Mouse (Mus musculus): Measurements from ENCODE around the gene Rapgef1. TPM values are rescaled to one million over a fixed set of nuclear protein-coding genes. Genes with fewer than 3 reads are reported as not detected.

Rapgef1 gene
- polyA plus RNA-seq, 1 experiment from 2014 or later = 25.3 TPM

- Histone ChIP-seq H3K9ac (replicated peaks; ENCODE audit: low read length) (no peak overlapping the region), H3K4me2 (ENCODE audit: low read length) (no peak overlapping the region), H3K4me3 (replicated peaks; ENCODE audit: low read depth, low read length) (no peak overlapping the region), H3K4me1 (ENCODE audit: control insufficient read depth, insufficient read depth, low read length) (no peaks in the 10 kb centered on the region), H3K9me3 (ENCODE audit: control insufficient read depth, low read length) (no peaks in the 10 kb centered on the region), H3K27me3 (ENCODE audit: control insufficient read depth, insufficient read depth, low read length) (no peaks in the 10 kb centered on the region), H3K27ac (replicated peaks; ENCODE audit: low read depth, low read length) (no peak overlapping the region), H3K36me3 (ENCODE audit: control insufficient read depth, insufficient read depth, low read length) (peaks cover 61% of the 10 kb centered on the region)
- no peak for DNase-seq
- 75% methylated on average over 6 of the region's 6 CpGs for WGBS
- no peak for ATAC-seq (ENCODE audit: low FRiP score, low TSS enrichment)
These were observed 72.0 kb downstream of the Rapgef1 start for GRCm38 (mm10) chr2:29691507-29691906.

- Histone ChIP-seq H3K4me2 (ENCODE audit: low read length) (no peak overlapping the region), H3K4me1 (ENCODE audit: control insufficient read depth, insufficient read depth, low read length) (no peaks in the 10 kb centered on the region), H3K9me3 (ENCODE audit: control insufficient read depth, low read length) (no peaks in the 10 kb centered on the region), H3K9ac (replicated peaks; ENCODE audit: low read length) (no peak overlapping the region), H3K4me3 (replicated peaks; ENCODE audit: low read depth, low read length) (no peak overlapping the region), H3K27ac (replicated peaks; ENCODE audit: low read depth, low read length) (no peak overlapping the region), H3K27me3 (ENCODE audit: control insufficient read depth, insufficient read depth, low read length) (no peaks in the 10 kb centered on the region), H3K36me3 (ENCODE audit: control insufficient read depth, insufficient read depth, low read length) (peaks cover 66% of the 10 kb centered on the region)
- DNase-seq (no peak), ATAC-seq (ENCODE audit: low FRiP score, low TSS enrichment) (no peak)
- WGBS = 93% methylated on average over 2 of the region's 2 CpGs
These were observed 72.7 kb downstream of the Rapgef1 start for GRCm38 (mm10) chr2:29692192-29692591.

DNA sequence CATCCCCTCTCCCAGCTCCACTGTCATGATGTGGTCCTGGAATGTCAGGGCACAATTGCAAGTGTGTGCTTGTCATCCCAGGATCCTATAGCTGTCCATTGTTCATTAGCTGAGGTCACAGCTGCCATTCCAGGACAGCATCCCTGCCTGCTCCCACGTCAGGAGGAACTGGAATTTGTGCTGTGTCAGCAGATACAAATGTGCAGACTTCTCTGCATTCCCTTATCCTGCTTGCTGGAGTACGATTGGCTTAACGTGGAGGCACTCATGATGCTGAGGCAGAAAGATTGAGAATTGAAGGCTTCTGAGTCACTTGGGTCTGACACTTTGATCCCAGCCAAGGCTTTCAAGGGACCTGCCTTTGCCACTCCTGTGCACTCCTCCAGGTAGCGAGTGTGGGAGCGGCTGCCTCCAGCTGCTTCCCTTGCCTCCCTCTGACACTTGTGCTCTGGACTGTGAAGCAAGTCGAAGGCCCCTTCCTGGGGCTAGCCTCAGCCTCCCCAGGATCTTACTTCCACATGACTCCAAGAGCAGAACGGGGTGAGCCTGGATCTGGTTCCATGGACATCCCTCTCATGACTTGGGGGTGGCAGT is 76.8 kb downstream of the Rapgef1 start:
- no peak overlapping the region for H3K4me3 ChIP-seq (replicated peaks; ENCODE audit: low read depth, low read length)
- WGBS = 88% methylated on average over 7 of the region's 7 CpGs
- H3K4me1 ChIP-seq (ENCODE audit: control insufficient read depth, insufficient read depth, low read length) = no peaks in the 10 kb centered on the region
- H3K9me3 ChIP-seq (ENCODE audit: control insufficient read depth, low read length) = no peaks in the 10 kb centered on the region
- H3K27me3 ChIP-seq (ENCODE audit: control insufficient read depth, insufficient read depth, low read length) = no peaks in the 10 kb centered on the region
- ATAC-seq (ENCODE audit: low FRiP score, low TSS enrichment) = no peak
- DNase-seq = no peak
- no peak overlapping the region for H3K27ac ChIP-seq (replicated peaks; ENCODE audit: low read depth, low read length)
- H3K4me2 ChIP-seq (ENCODE audit: low read length) = no peak overlapping the region
- no peak overlapping the region for H3K9ac ChIP-seq (replicated peaks; ENCODE audit: low read length)
- H3K36me3 ChIP-seq (ENCODE audit: control insufficient read depth, insufficient read depth, low read length) = peaks cover 72% of the 10 kb centered on the region

- no peak overlapping the region for H3K27ac ChIP-seq (replicated peaks; ENCODE audit: low read depth, low read length)
- peaks cover 78% of the 10 kb centered on the region for H3K36me3 ChIP-seq (ENCODE audit: control insufficient read depth, insufficient read depth, low read length)
- no peaks in the 10 kb centered on the region for H3K9me3 ChIP-seq (ENCODE audit: control insufficient read depth, low read length)
- DNase-seq (no peak), ATAC-seq (ENCODE audit: low FRiP score, low TSS enrichment) (no peak)
- H3K4me3 ChIP-seq (replicated peaks; ENCODE audit: low read depth, low read length) = no peak overlapping the region
- H3K4me1 ChIP-seq (ENCODE audit: control insufficient read depth, insufficient read depth, low read length) = no peaks in the 10 kb centered on the region
- H3K9ac ChIP-seq (replicated peaks; ENCODE audit: low read length) = no peak overlapping the region
- H3K27me3 ChIP-seq (ENCODE audit: control insufficient read depth, insufficient read depth, low read length) = no peaks in the 10 kb centered on the region
- WGBS = 91% methylated on average over 6 of the region's 6 CpGs
- H3K4me2 ChIP-seq (ENCODE audit: low read length) = no peak overlapping the region
These were observed 79.1 kb downstream of the Rapgef1 start for GRCm38 (mm10) chr2:29698421-29699290.

DNA sequence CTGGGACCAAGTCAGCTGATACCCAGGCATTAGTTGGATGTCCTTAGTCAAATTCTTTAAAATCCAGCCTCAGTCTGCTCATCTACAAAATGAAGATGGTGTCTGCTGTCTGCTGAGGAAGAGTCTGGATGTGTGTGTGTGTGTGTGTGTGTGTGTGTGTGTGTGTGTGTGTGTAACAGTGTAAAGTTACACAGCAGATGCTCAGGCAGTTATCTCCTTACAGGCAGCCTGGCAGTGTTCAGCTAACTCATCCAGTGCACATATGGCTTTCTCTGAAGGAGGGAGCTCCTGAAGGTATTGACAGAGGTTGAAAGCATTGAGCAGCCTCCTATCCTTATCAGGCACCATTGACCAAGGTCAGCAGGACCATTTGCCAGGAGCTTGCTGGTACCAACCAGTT is 81.4 kb downstream of the Rapgef1 start:
- Histone ChIP-seq H3K4me2 (ENCODE audit: low read length) (no peak overlapping the region), H3K4me3 (replicated peaks; ENCODE audit: low read depth, low read length) (no peak overlapping the region), H3K4me1 (ENCODE audit: control insufficient read depth, insufficient read depth, low read length) (no peaks in the 10 kb centered on the region), H3K36me3 (ENCODE audit: control insufficient read depth, insufficient read depth, low read length) (peaks cover 93% of the 10 kb centered on the region), H3K9ac (replicated peaks; ENCODE audit: low read length) (no peak overlapping the region), H3K27ac (replicated peaks; ENCODE audit: low read depth, low read length) (no peak overlapping the region), H3K27me3 (ENCODE audit: control insufficient read depth, insufficient read depth, low read length) (no peaks in the 10 kb centered on the region), H3K9me3 (ENCODE audit: control insufficient read depth, low read length) (no peaks in the 10 kb centered on the region)
- ATAC-seq (ENCODE audit: low FRiP score, low TSS enrichment) = no peak
- DNase-seq = no peak

DNA sequence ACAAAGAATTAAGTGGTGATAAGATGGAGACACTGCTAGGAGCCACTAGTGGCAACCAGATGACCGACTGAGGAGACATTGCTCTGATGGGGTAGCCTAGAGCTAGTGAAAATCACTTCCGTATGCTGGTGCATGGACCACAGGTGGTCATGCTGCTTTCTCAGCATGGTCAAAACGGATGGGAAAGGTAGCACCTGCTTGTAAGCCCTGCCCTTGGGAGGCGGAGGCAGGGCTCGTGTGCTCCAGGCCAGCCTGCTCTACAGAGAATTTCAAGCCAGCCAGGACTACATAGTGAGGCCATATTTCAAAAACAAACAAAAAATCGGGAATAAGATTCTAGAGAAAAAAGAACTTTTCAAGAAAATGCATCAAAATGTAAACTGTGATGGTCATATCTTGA is 81.9 kb downstream of the Rapgef1 start:
- no peak for DNase-seq
- Histone ChIP-seq H3K4me1 (ENCODE audit: control insufficient read depth, insufficient read depth, low read length) (no peaks in the 10 kb centered on the region), H3K9ac (replicated peaks; ENCODE audit: low read length) (no peak overlapping the region), H3K4me3 (replicated peaks; ENCODE audit: low read depth, low read length) (no peak overlapping the region), H3K4me2 (ENCODE audit: low read length) (no peak overlapping the region), H3K27me3 (ENCODE audit: control insufficient read depth, insufficient read depth, low read length) (no peaks in the 10 kb centered on the region), H3K36me3 (ENCODE audit: control insufficient read depth, insufficient read depth, low read length) (peaks cover 93% of the 10 kb centered on the region), H3K27ac (replicated peaks; ENCODE audit: low read depth, low read length) (no peak overlapping the region), H3K9me3 (ENCODE audit: control insufficient read depth, low read length) (no peaks in the 10 kb centered on the region)
- no peak for ATAC-seq (ENCODE audit: low FRiP score, low TSS enrichment)
- WGBS = 88% methylated on average over 6 of the region's 6 CpGs

DNA sequence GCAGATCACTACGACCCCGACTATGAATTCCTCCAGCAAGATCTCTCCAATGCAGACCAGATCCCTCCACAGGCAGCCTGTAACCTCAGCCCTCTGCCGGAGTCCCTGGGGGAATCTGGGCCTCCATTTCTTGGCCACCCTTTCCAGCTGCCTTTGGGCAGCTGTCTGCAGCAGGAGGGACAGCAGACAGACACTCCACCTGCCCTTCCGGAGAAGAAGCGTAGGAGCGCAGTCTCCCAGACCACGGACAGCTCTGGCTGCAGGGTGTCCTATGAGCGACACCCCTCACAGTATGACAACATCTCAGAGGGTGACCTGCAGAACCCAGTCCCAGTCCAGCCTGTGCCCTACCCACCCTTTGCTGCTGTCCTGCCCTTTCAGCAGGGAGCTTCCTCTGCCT is 82.7 kb downstream of the Rapgef1 start:
- Histone ChIP-seq H3K9me3 (ENCODE audit: control insufficient read depth, low read length) (no peaks in the 10 kb centered on the region), H3K9ac (replicated peaks; ENCODE audit: low read length) (no peak overlapping the region), H3K4me2 (ENCODE audit: low read length) (no peak overlapping the region), H3K4me3 (replicated peaks; ENCODE audit: low read depth, low read length) (no peak overlapping the region), H3K27ac (replicated peaks; ENCODE audit: low read depth, low read length) (no peak overlapping the region), H3K4me1 (ENCODE audit: control insufficient read depth, insufficient read depth, low read length) (no peaks in the 10 kb centered on the region), H3K27me3 (ENCODE audit: control insufficient read depth, insufficient read depth, low read length) (no peaks in the 10 kb centered on the region), H3K36me3 (ENCODE audit: control insufficient read depth, insufficient read depth, low read length) (peaks cover 94% of the 10 kb centered on the region)
- WGBS = 98% methylated on average over 8 of the region's 8 CpGs
- DNase-seq (no peak), ATAC-seq (ENCODE audit: low FRiP score, low TSS enrichment) (no peak)

DNA sequence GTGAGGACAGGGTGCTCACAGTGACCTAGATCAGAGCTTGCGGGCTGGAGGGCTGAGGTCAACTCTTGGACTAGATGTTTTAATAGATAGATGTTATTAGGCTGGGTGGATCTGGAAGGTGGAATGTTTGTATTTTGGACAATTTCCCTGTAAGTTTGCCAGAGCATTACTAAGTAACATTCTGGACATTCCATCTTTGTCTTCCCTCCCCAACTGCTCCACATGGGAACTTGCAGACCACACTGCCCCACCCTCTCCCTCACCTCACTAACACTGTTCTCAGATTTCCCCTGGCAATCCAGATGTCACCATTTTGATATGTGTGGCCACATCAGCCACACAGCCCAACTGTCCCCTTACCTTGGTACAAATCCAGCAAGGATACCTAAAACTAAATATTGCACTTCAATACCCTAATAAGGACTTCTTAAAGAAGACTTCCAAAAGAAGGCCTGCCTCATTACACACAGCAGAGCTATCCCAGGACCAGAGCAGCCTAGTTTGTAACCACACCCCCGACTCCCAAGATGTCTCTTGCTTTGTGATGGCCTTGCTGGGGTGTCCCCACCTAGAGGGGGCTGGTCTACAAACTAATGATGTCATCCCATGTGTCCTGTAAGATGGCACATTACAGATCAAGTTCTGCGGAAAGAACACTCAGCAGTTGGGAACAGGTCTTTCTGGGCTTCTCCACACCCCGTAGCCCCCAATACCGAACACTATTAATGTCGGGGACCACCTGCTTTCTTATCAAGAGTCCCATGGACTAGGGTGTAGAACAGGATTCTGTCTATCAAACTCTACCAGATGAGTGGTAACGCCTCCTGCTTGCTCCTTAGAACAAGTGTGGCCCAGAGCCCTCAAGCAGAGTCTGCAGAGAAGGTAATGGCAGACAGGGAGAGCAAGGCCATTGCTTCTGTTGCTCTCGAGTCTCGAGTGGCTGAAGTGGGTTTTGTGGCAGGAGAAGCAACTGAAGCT is 83.9 kb downstream of the Rapgef1 start:
- WGBS = 94% methylated on average over 9 of the region's 9 CpGs
- no peaks in the 10 kb centered on the region for H3K9me3 ChIP-seq (ENCODE audit: control insufficient read depth, low read length)
- ATAC-seq (ENCODE audit: low FRiP score, low TSS enrichment) = no peak

More for the DNA sequence above, 83.9 kb downstream of the Rapgef1 start:
- H3K4me2 ChIP-seq (ENCODE audit: low read length) = no peak overlapping the region
- H3K4me3 ChIP-seq (replicated peaks; ENCODE audit: low read depth, low read length) = no peak overlapping the region
- DNase-seq = no peak
- no peaks in the 10 kb centered on the region for H3K27me3 ChIP-seq (ENCODE audit: control insufficient read depth, insufficient read depth, low read length)
- no peak overlapping the region for H3K27ac ChIP-seq (replicated peaks; ENCODE audit: low read depth, low read length)
- H3K36me3 ChIP-seq (ENCODE audit: control insufficient read depth, insufficient read depth, low read length) = peaks cover 95% of the 10 kb centered on the region
- H3K4me1 ChIP-seq (ENCODE audit: control insufficient read depth, insufficient read depth, low read length) = no peaks in the 10 kb centered on the region
- H3K9ac ChIP-seq (replicated peaks; ENCODE audit: low read length) = no peak overlapping the region
